Mouse (Mus musculus): ENCODE results near the gene Polr2i. TPM values are rescaled to one million over a fixed set of nuclear protein-coding genes. Genes with fewer than 3 reads are reported as not detected.
A peak's percentile ranks its signal among the peaks of the same experiment; 100 is the strongest.

Polr2i gene
- polyA plus RNA-seq, 1 experiment, result 174 TPM

DNA sequence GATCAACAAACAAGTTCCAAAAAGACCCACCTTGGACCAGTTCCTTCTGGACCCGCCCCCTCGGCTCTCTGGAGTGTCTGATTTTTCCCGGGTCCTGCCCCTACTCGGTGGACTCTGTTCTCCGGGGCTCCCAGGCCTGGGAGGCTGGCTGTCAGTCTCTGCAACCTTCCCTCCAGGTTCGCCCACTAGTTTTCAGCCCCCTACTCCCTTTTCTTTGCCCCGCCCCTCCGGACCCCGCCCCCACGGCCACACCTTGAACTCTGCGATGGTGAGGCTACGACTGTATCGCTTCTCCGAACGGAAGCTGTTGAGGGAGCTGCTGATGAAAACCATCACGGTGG is 450 bp upstream of the Polr2i start:
- no peaks in the 10 kb centered on the region for H3K27me3 ChIP-seq (ENCODE audit: control insufficient read depth, insufficient read depth, insufficient read length)
- peak overlapping the region; percentile 84 for H3K4me2 ChIP-seq (ENCODE audit: low read depth)
- peak overlapping the region; percentile 97 for H3K4me3 ChIP-seq
- peaks cover 8% of the 10 kb centered on the region for H3K79me2 ChIP-seq (ENCODE audit: control insufficient read depth, insufficient read depth)
- no peaks in the 10 kb centered on the region for H3K36me3 ChIP-seq (ENCODE audit: control insufficient read depth, insufficient read depth)
- TF ChIP-seq TCF3 (IDR thresholded peaks at IDR 0.05; ENCODE audit: insufficient read length, low read depth), result no peak
- no peak for TF ChIP-seq MAX (IDR thresholded peaks at IDR 0.05; ENCODE audit: low read depth)
- no peak for TF ChIP-seq TCF12 (IDR thresholded peaks at IDR 0.05; ENCODE audit: insufficient read depth, poor library complexity, severe bottlenecking)
- TF ChIP-seq CEBPB (IDR thresholded peaks at IDR 0.05; ENCODE audit: insufficient read depth, poor library complexity, severe bottlenecking), result no peak
- TF ChIP-seq REST (IDR thresholded peaks at IDR 0.05; ENCODE audit: insufficient read depth, insufficient read length), result no peak
- no peak for TF ChIP-seq MYOD1 (IDR thresholded peaks at IDR 0.05; ENCODE audit: control insufficient read depth in 1 of 3, insufficient read length in 2 of 3, low read depth in 2 of 3)
- TF ChIP-seq E2F4 (IDR thresholded peaks at IDR 0.05; ENCODE audit: insufficient read depth), result no peak
- no peak for TF ChIP-seq POLR2AphosphoS2 (IDR thresholded peaks at IDR 0.05; ENCODE audit: insufficient read length, low read depth)
- no peak for TF ChIP-seq USF1 (IDR thresholded peaks at IDR 0.05; ENCODE audit: low read depth)
- TF ChIP-seq SRF (IDR thresholded peaks at IDR 0.05; ENCODE audit: control insufficient read depth, insufficient read length, low read depth), result no peak
- no peak for TF ChIP-seq POLR2A (IDR thresholded peaks at IDR 0.05; ENCODE audit: insufficient read length, low read depth)
- TF ChIP-seq MYOG (IDR thresholded peaks at IDR 0.05; ENCODE audit: control insufficient read depth in 1 of 3, insufficient read depth in 1 of 3, insufficient read length in 2 of 3, low read depth in 2 of 3), result no peak
- H3ac ChIP-seq (ENCODE audit: control insufficient read depth, insufficient read length), result peak overlapping the region; percentile 63

DNA sequence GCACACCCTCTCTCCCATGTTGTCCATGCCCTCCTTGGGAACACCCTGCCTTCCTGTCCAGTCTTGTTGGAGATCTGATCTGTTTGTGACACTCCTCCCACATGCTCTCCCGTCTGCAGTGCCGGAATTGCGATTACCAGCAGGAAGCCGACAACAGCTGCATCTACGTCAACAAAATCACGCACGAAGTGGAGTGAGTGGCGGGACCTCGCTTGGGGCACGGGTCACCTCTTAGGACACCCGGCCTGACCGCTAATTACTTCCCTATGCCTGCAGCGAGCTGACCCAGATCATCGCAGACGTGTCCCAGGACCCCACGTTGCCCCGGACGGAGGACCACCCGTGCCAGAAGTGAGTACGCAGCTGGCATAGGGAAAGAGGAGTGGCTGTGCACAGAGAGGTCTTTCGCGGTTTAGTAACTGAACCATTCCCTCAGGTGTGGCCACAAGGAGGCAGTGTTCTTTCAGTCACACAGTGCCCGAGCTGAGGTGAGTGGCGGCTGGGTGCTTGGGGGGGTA is 942 bp downstream of the Polr2i start:
- Histone ChIP-seq H3K79me2 (ENCODE audit: control insufficient read depth, insufficient read depth) (peaks cover 8% of the 10 kb centered on the region), H3K4me3 (peak overlapping the region; percentile 97), H3K36me3 (ENCODE audit: control insufficient read depth, insufficient read depth) (no peaks in the 10 kb centered on the region), H3ac (ENCODE audit: control insufficient read depth, insufficient read length) (peak overlapping the region; percentile 63), H3K4me2 (ENCODE audit: low read depth) (peak overlapping the region; percentile 74), H3K27me3 (ENCODE audit: control insufficient read depth, insufficient read depth, insufficient read length) (no peaks in the 10 kb centered on the region)
- TF ChIP-seq MYOG (IDR thresholded peaks at IDR 0.05; ENCODE audit: control insufficient read depth in 1 of 3, insufficient read depth in 1 of 3, insufficient read length in 2 of 3, low read depth in 2 of 3), result peak in 2 of 3 experiments; percentile 2 to 56
- TF ChIP-seq MYOD1 (IDR thresholded peaks at IDR 0.05; ENCODE audit: control insufficient read depth in 1 of 3, insufficient read length in 2 of 3, low read depth in 2 of 3), result peak in 2 of 3 experiments; percentile 37 to 46
- TF ChIP-seq CEBPB (IDR thresholded peaks at IDR 0.05; ENCODE audit: insufficient read depth, poor library complexity, severe bottlenecking), result no peak

GRCm38 (mm10) chr7:30233387-30233786 is 1.6 kb downstream of the Polr2i start:
- Histone ChIP-seq H3K36me3 (ENCODE audit: control insufficient read depth, insufficient read depth) (no peaks in the 10 kb centered on the region), H3ac (ENCODE audit: control insufficient read depth, insufficient read length) (peak overlapping the region; percentile 63), H3K4me2 (ENCODE audit: low read depth) (no peak overlapping the region), H3K4me3 (peak overlapping the region; percentile 97), H3K79me2 (ENCODE audit: control insufficient read depth, insufficient read depth) (peaks cover 8% of the 10 kb centered on the region), H3K27me3 (ENCODE audit: control insufficient read depth, insufficient read depth, insufficient read length) (no peaks in the 10 kb centered on the region)
- TF ChIP-seq TCF3 (IDR thresholded peaks at IDR 0.05; ENCODE audit: insufficient read length, low read depth), result no peak
- TF ChIP-seq E2F4 (IDR thresholded peaks at IDR 0.05; ENCODE audit: insufficient read depth), result no peak
- no peak for TF ChIP-seq USF1 (IDR thresholded peaks at IDR 0.05; ENCODE audit: low read depth)
- TF ChIP-seq MYOD1 (IDR thresholded peaks at IDR 0.05; ENCODE audit: control insufficient read depth in 1 of 3, insufficient read length in 2 of 3, low read depth in 2 of 3), result no peak
- TF ChIP-seq REST (IDR thresholded peaks at IDR 0.05; ENCODE audit: insufficient read depth, insufficient read length), result no peak
- TF ChIP-seq SRF (IDR thresholded peaks at IDR 0.05; ENCODE audit: control insufficient read depth, insufficient read length, low read depth), result no peak

- H3K4me2 ChIP-seq (ENCODE audit: low read depth), result no peak overlapping the region
- TF ChIP-seq MYOG (IDR thresholded peaks at IDR 0.05; ENCODE audit: control insufficient read depth in 1 of 3, insufficient read depth in 1 of 3, insufficient read length in 2 of 3, low read depth in 2 of 3), result no peak
- peak in 1 of 3 experiments; percentile 61 for TF ChIP-seq MYOD1 (IDR thresholded peaks at IDR 0.05; ENCODE audit: control insufficient read depth in 1 of 3, insufficient read length in 2 of 3, low read depth in 2 of 3)
- H3ac ChIP-seq (ENCODE audit: control insufficient read depth, insufficient read length), result no peak overlapping the region
- no peaks in the 10 kb centered on the region for H3K36me3 ChIP-seq (ENCODE audit: control insufficient read depth, insufficient read depth)
- H3K27me3 ChIP-seq (ENCODE audit: control insufficient read depth, insufficient read depth, insufficient read length), result no peaks in the 10 kb centered on the region
- no peak overlapping the region for H3K4me3 ChIP-seq
- H3K79me2 ChIP-seq (ENCODE audit: control insufficient read depth, insufficient read depth), result peaks cover 8% of the 10 kb centered on the region
Observed at GRCm38 (mm10) chr7:30234276-30234858, 2.6 kb downstream of the Polr2i start.

DNA sequence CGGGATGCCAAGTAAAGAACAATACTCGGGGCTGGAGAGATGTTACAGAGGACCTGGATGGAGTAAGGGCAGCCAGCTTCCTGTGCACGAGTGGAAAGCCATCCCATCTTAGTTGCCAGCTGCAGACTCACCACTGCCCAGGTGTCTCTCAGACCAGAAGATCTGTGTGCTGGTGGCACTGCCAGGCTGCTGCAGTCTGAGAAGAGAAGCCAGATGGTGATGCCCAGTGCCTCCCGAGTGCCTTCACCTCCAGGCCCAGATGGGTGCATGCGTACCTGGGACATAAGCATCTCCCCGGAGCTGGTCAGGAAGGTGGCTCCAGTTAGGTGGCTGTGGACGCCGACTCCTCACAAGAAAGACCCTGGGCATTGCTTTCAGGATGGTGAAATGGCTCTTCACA is 3.3 kb downstream of the Polr2i start:
- no peaks in the 10 kb centered on the region for H3K27me3 ChIP-seq (ENCODE audit: control insufficient read depth, insufficient read depth, insufficient read length)
- no peak overlapping the region for H3K4me2 ChIP-seq (ENCODE audit: low read depth)
- no peaks in the 10 kb centered on the region for H3K36me3 ChIP-seq (ENCODE audit: control insufficient read depth, insufficient read depth)
- TF ChIP-seq POLR2AphosphoS2 (IDR thresholded peaks at IDR 0.05; ENCODE audit: insufficient read length, low read depth) (peak; percentile 35), TCF3 (IDR thresholded peaks at IDR 0.05; ENCODE audit: insufficient read length, low read depth) (no peak)
- H3K4me3 ChIP-seq, result no peak overlapping the region
- peaks cover 8% of the 10 kb centered on the region for H3K79me2 ChIP-seq (ENCODE audit: control insufficient read depth, insufficient read depth)
- no peak overlapping the region for H3ac ChIP-seq (ENCODE audit: control insufficient read depth, insufficient read length)

Measured in myocyte (in vitro differentiated cells).